Mouse (Mus musculus): ENCODE results near the gene C77080. TPM values are rescaled to one million over a fixed set of nuclear protein-coding genes. Genes with fewer than 3 reads are reported as not detected.

The C77080 gene
- polyA plus RNA-seq, 1 experiment from 2014 or later, result 8.2 TPM

Small RNA genes lying within 50 kb of the gene (microRNA-seq; reads per million reads assigned to microRNA genes)
- not detected for gene Gm22994

Other genes with a start within 250 kb of the C77080 start
- gene Rnf19b, start 203.1 kb downstream of the C77080 start, polyA plus RNA-seq (2015; fragmentation: Nextera tagmentation; extraction: Ambion mirVana), result 7.1 and 7.2 TPM in 2 replicates
- 44.2 and 53.2 TPM in 2 replicates for gene Tmem54, start 155.9 kb downstream of the C77080 start, polyA plus RNA-seq (2015; fragmentation: Nextera tagmentation; extraction: Ambion mirVana)
- 1.8 and 2.0 TPM in 2 replicates for gene Hpca, start 139.4 kb downstream of the C77080 start, polyA plus RNA-seq (2015; fragmentation: Nextera tagmentation; extraction: Ambion mirVana)
- gene Fndc5, start 124.4 kb downstream of the C77080 start, polyA plus RNA-seq (2015; fragmentation: Nextera tagmentation; extraction: Ambion mirVana), result 1.3 and 2.6 TPM in 2 replicates
- 13.0 and 13.1 TPM in 2 replicates for gene S100pbp, start 71.7 kb downstream of the C77080 start, polyA plus RNA-seq (2015; fragmentation: Nextera tagmentation; extraction: Ambion mirVana)
- 72.9 and 80.0 TPM in 2 replicates for gene Yars, start 71.6 kb downstream of the C77080 start, polyA plus RNA-seq (2015; fragmentation: Nextera tagmentation; extraction: Ambion mirVana)
- 3.0 and 3.9 TPM in 2 replicates for gene Sync, start 26.2 kb upstream of the C77080 start, polyA plus RNA-seq (2015; fragmentation: Nextera tagmentation; extraction: Ambion mirVana)
- 287 and 291 TPM in 2 replicates for gene Rbbp4, start 74.0 kb upstream of the C77080 start, polyA plus RNA-seq (2015; fragmentation: Nextera tagmentation; extraction: Ambion mirVana)
- 44.4 and 46.6 TPM in 2 replicates for gene Zbtb8os, start 74.3 kb upstream of the C77080 start, polyA plus RNA-seq (2015; fragmentation: Nextera tagmentation; extraction: Ambion mirVana)
- gene Zbtb8a, start 116.7 kb upstream of the C77080 start, polyA plus RNA-seq (2015; fragmentation: Nextera tagmentation; extraction: Ambion mirVana), result 17.4 and 19.2 TPM in 2 replicates
- 1.4 and 1.6 TPM in 2 replicates for gene Zbtb8b, start 179.4 kb upstream of the C77080 start, polyA plus RNA-seq (2015; fragmentation: Nextera tagmentation; extraction: Ambion mirVana)
- gene Bsdc1, start 200.2 kb upstream of the C77080 start, polyA plus RNA-seq (2015; fragmentation: Nextera tagmentation; extraction: Ambion mirVana), result 28.0 and 30.5 TPM in 2 replicates
- not detected in 2 replicates for gene Tssk3, start 229.6 kb upstream of the C77080 start, polyA plus RNA-seq (2015; fragmentation: Nextera tagmentation; extraction: Ambion mirVana)
- not detected in 2 replicates for gene Fam229a, start 229.8 kb upstream of the C77080 start, polyA plus RNA-seq (2015; fragmentation: Nextera tagmentation; extraction: Ambion mirVana)

Measured in stomach, embryonic 16.5 days (tissue).